Mouse (Mus musculus) forebrain, embryonic 13.5 days (tissue): ENCODE data around the gene Grin2b. TPM values are rescaled to one million over a fixed set of nuclear protein-coding genes. Genes with fewer than 3 reads are reported as not detected.
"Not testable (repeated sequence)": the region's sequence is repeated elsewhere in the genome, so short reads cannot be mapped to it uniquely, and the experiment has no call there.

Experiments used
- ATAC-seq: fragments of 200-750 bp; cut with Nextera tagmentation; 2 replicates; pipeline ENCODE4 v1.8.0; 2017
- H3K27ac ChIP-seq: fragments of 300-500 bp; sonication (generic); 2 replicates; pipeline ENCODE4 v1.5.1; 2015; ENCODE audit warnings: inconsistent platforms, mild to moderate bottlenecking, moderate library complexity
- H3K27me3 ChIP-seq: fragments of 300-500 bp; sonication (generic); 2 replicates; pipeline ENCODE4 v1.6.1; 2015; ENCODE audit warnings: mild to moderate bottlenecking, inconsistent platforms
- H3K36me3 ChIP-seq: fragments of 300-500 bp; sonication (generic); 2 replicates; pipeline ENCODE4 v1.6.1; 2015; ENCODE audit warnings: mild to moderate bottlenecking, inconsistent platforms; ENCODE audit not compliant: poor library complexity, severe bottlenecking
- H3K4me1 ChIP-seq: fragments of 300-500 bp; sonication (generic); 2 replicates; pipeline ENCODE4 v1.6.1; 2015; ENCODE audit warnings: inconsistent platforms
- H3K4me2 ChIP-seq: fragments of 300-500 bp; sonication (generic); 2 replicates; pipeline ENCODE4 v1.6.1; 2015; ENCODE audit warnings: inconsistent platforms, mild to moderate bottlenecking, moderate library complexity
- H3K4me3 ChIP-seq: fragments of 300-500 bp; sonication (generic); 2 replicates; pipeline ENCODE4 v1.5.1; 2015; ENCODE audit warnings: mild to moderate bottlenecking, inconsistent platforms
- H3K9ac ChIP-seq: fragments of 300-500 bp; sonication (generic); 2 replicates; pipeline ENCODE4 v1.6.1; 2015; ENCODE audit warnings: mild to moderate bottlenecking, inconsistent platforms
- H3K9me3 ChIP-seq: fragments of 300-500 bp; sonication (generic); replicated peaks from 2 replicates; pipeline ENCODE4 v1.6.1; 2016; ENCODE audit warnings: inconsistent platforms
- WGBS: fragments of 180-500 bp; shearing (Covaris S2); methylation state at CpG from one replicate; pipeline ENCODE4 v1.1.7; 2015; 5-methylcytosine and 5-hydroxymethylcytosine counted together
- polyA plus RNA-seq: library from polyadenylated mRNA; unstranded; fragments of >200 nt; fragmentation: Nextera tagmentation; extraction: Ambion mirVana; gene quantifications from 2 replicates; pipeline ENCODE4 v1.2.1, GENCODE M21; 2015

Gene Grin2b
- polyA plus RNA-seq, 1 experiment from 2014 or later = 34.9 TPM

GRCm38 (mm10) chr6:135826776-135827175, 346.5 kb downstream of the Grin2b start:
- not testable (repeated sequence) for H3K4me3 ChIP-seq, H3K36me3 ChIP-seq, H3K9ac ChIP-seq, H3K4me1 ChIP-seq, H3K27me3 ChIP-seq, H3K4me2 ChIP-seq, H3K9me3 ChIP-seq, ATAC-seq, H3K27ac ChIP-seq
- WGBS = 97% methylated on average over 7 of the region's 7 CpGs

GRCm38 (mm10) chr6:135817391-135817790, 355.9 kb downstream of the Grin2b start:
- no peaks in the 10 kb centered on the region for H3K9me3 ChIP-seq
- H3K4me1 ChIP-seq = no peaks in the 10 kb centered on the region
- no peaks in the 10 kb centered on the region for H3K36me3 ChIP-seq
- no peak overlapping the region for H3K27ac ChIP-seq
- 93% methylated on average over 2 of the region's 2 CpGs for WGBS
- H3K9ac ChIP-seq = no peak overlapping the region
- ATAC-seq = no peak
- no peaks in the 10 kb centered on the region for H3K27me3 ChIP-seq
- H3K4me3 ChIP-seq = no peak overlapping the region
- no peak overlapping the region for H3K4me2 ChIP-seq

GRCm38 (mm10) chr6:135813755-135814154, 359.6 kb downstream of the Grin2b start:
- no peaks in the 10 kb centered on the region for H3K27me3 ChIP-seq
- no peak overlapping the region for H3K4me3 ChIP-seq
- no peak overlapping the region for H3K9ac ChIP-seq
- H3K27ac ChIP-seq = no peak overlapping the region
- H3K9me3 ChIP-seq = no peaks in the 10 kb centered on the region
- no peaks in the 10 kb centered on the region for H3K36me3 ChIP-seq
- 76% methylated on average over 7 of the region's 7 CpGs for WGBS
- ATAC-seq = no peak
- H3K4me2 ChIP-seq = no peak overlapping the region
- H3K4me1 ChIP-seq = no peaks in the 10 kb centered on the region

- Histone ChIP-seq H3K4me3 (no peak overlapping the region), H3K4me1 (no peaks in the 10 kb centered on the region), H3K36me3 (no peaks in the 10 kb centered on the region), H3K27ac (no peak overlapping the region), H3K9ac (no peak overlapping the region), H3K4me2 (no peak overlapping the region), H3K27me3 (no peaks in the 10 kb centered on the region), H3K9me3 (no peaks in the 10 kb centered on the region)
- WGBS = 54% methylated on average over 9 of the region's 9 CpGs
- ATAC-seq = no peak
Observed at GRCm38 (mm10) chr6:135805436-135805835, 367.9 kb downstream of the Grin2b start.

GRCm38 (mm10) chr6:135799949-135800348, 373.4 kb downstream of the Grin2b start:
- 89% methylated on average over 8 of the region's 8 CpGs for WGBS
- Histone ChIP-seq H3K4me1 (no peaks in the 10 kb centered on the region), H3K36me3 (no peaks in the 10 kb centered on the region)

GRCm38 (mm10) chr6:135798202-135798992, 374.9 kb downstream of the Grin2b start:
- H3K4me3 ChIP-seq = no peak overlapping the region
- H3K9ac ChIP-seq = no peak overlapping the region
- H3K27ac ChIP-seq = no peak overlapping the region
- H3K27me3 ChIP-seq = no peaks in the 10 kb centered on the region
- no peaks in the 10 kb centered on the region for H3K4me1 ChIP-seq
- no peak for ATAC-seq
- no peaks in the 10 kb centered on the region for H3K36me3 ChIP-seq
- 83% methylated on average over 13 of the region's 13 CpGs for WGBS
- H3K9me3 ChIP-seq = no peaks in the 10 kb centered on the region
- no peak overlapping the region for H3K4me2 ChIP-seq

More at GRCm38 (mm10) chr6:135799949-135800348, 373.4 kb downstream of the Grin2b start:
- H3K9me3 ChIP-seq = no peaks in the 10 kb centered on the region
- no peak overlapping the region for H3K27ac ChIP-seq
- no peak overlapping the region for H3K4me3 ChIP-seq
- ATAC-seq = no peak
- no peaks in the 10 kb centered on the region for H3K27me3 ChIP-seq
- no peak overlapping the region for H3K9ac ChIP-seq
- H3K4me2 ChIP-seq = no peak overlapping the region

GRCm38 (mm10) chr6:135797371-135798033, 375.8 kb downstream of the Grin2b start:
- no peaks in the 10 kb centered on the region for H3K27me3 ChIP-seq
- H3K4me3 ChIP-seq = no peak overlapping the region
- H3K4me1 ChIP-seq = no peaks in the 10 kb centered on the region
- WGBS = 87% methylated on average over 10 of the region's 10 CpGs
- H3K9ac ChIP-seq = no peak overlapping the region
- H3K27ac ChIP-seq = no peak overlapping the region
- H3K36me3 ChIP-seq = no peaks in the 10 kb centered on the region
- no peaks in the 10 kb centered on the region for H3K9me3 ChIP-seq
- H3K4me2 ChIP-seq = no peak overlapping the region
- ATAC-seq = no peak

GRCm38 (mm10) chr6:135796911-135797310, 376.4 kb downstream of the Grin2b start:
- no peak for ATAC-seq

GRCm38 (mm10) chr6:135791412-135791811, 381.9 kb downstream of the Grin2b start:
- WGBS = 92% methylated on average over 4 of the region's 4 CpGs
- Histone ChIP-seq H3K4me2 (no peak overlapping the region), H3K4me1 (no peaks in the 10 kb centered on the region), H3K9ac (no peak overlapping the region), H3K27ac (no peak overlapping the region), H3K4me3 (no peak overlapping the region), H3K9me3 (no peaks in the 10 kb centered on the region), H3K36me3 (no peaks in the 10 kb centered on the region), H3K27me3 (no peaks in the 10 kb centered on the region)
- no peak for ATAC-seq

More at GRCm38 (mm10) chr6:135796911-135797310, 376.4 kb downstream of the Grin2b start:
- Histone ChIP-seq H3K4me1 (no peaks in the 10 kb centered on the region), H3K36me3 (no peaks in the 10 kb centered on the region), H3K4me2 (no peak overlapping the region), H3K27me3 (no peaks in the 10 kb centered on the region), H3K9ac (no peak overlapping the region), H3K4me3 (no peak overlapping the region), H3K9me3 (no peaks in the 10 kb centered on the region), H3K27ac (no peak overlapping the region)
- 45% methylated on average over 4 of the region's 4 CpGs for WGBS

- Histone ChIP-seq H3K4me3 (no peak overlapping the region), H3K9ac (no peak overlapping the region), H3K27ac (no peak overlapping the region), H3K36me3 (no peaks in the 10 kb centered on the region), H3K27me3 (no peaks in the 10 kb centered on the region), H3K9me3 (no peaks in the 10 kb centered on the region), H3K4me2 (no peak overlapping the region), H3K4me1 (no peaks in the 10 kb centered on the region)
- ATAC-seq = no peak
- 78% methylated on average over 11 of the region's 11 CpGs for WGBS
Observed at GRCm38 (mm10) chr6:135789603-135790170, 383.6 kb downstream of the Grin2b start.

GRCm38 (mm10) chr6:135774670-135775069, 398.6 kb downstream of the Grin2b start:
- H3K36me3 ChIP-seq = 0 out of 2 replicates have a peak, but pooled peaks cover 3% of the 10 kb centered on the region
- no peak overlapping the region for H3K4me2 ChIP-seq
- H3K27me3 ChIP-seq = no peaks in the 10 kb centered on the region
- H3K9me3 ChIP-seq = no peaks in the 10 kb centered on the region
- ATAC-seq = no peak
- no peaks in the 10 kb centered on the region for H3K4me1 ChIP-seq
- H3K27ac ChIP-seq = no peak overlapping the region
- no peak overlapping the region for H3K4me3 ChIP-seq
- H3K9ac ChIP-seq = no peak overlapping the region
- 77% methylated on average over 2 of the region's 2 CpGs for WGBS

GRCm38 (mm10) chr6:135767572-135767971, 405.7 kb downstream of the Grin2b start:
- Histone ChIP-seq H3K4me3 (no peak overlapping the region), H3K36me3 (no peaks in the 10 kb centered on the region), H3K4me2 (no peak overlapping the region), H3K27me3 (no peaks in the 10 kb centered on the region), H3K27ac (no peak overlapping the region), H3K9ac (no peak overlapping the region), H3K4me1 (peaks cover 3% of the 10 kb centered on the region; the same call in 1 of the 2 replicates), H3K9me3 (no peaks in the 10 kb centered on the region)
- no peak for ATAC-seq
- 63% methylated on average over 8 of the region's 8 CpGs for WGBS
